Mouse (Mus musculus): ENCODE data around the gene Tdrd12.
"Not testable (repeated sequence)": the region's sequence is repeated elsewhere in the genome, so short reads cannot be mapped to it uniquely, and the experiment has no call there.

DNA sequence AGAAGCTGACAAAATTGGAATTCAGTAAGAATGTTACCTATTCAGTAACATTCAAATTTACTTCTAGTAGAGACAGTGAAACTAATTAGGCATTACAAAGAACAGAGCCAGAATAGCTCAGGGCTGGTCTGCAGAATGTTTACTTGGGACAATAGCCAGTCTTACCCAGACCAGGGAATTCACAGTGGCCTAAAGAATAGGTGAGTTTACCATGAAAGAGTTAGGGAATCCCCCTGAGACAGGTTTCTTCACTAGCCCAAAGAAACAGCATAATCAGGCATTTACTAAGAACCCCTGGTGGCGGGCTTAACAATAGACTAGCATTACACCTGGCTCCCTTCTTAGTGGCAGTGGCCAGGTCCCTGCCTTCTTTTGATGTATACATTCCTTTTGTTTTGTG is 7.0 kb downstream of the Tdrd12 start:
- TF ChIP-seq POLR2A (IDR thresholded peaks at IDR 0.05; ENCODE audit: control insufficient read depth, low read depth, low read length); CTCF (IDR thresholded peaks at IDR 0.05; ENCODE audit: control insufficient read depth, insufficient read depth, insufficient replicate concordance, low read depth, low read length): not testable (repeated sequence)

Measured in testis, adult 2 months (tissue).